Mouse (Mus musculus) bone marrow macrophage, adult 2 months (primary cell): ENCODE data around the gene Teddm1a. TPM values are rescaled to one million over a fixed set of nuclear protein-coding genes. Genes with fewer than 3 reads are reported as not detected.

Experiments
- H3K27ac ChIP-seq: 2 replicates; pipeline ENCODE4 v1.5.1; 2012; ENCODE audit warnings: low read depth, low read length; ENCODE audit not compliant: insufficient read depth
- H3K4me1 ChIP-seq: 2 replicates; pipeline ENCODE4 v1.6.1; 2012; ENCODE audit warnings: low read length; ENCODE audit not compliant: control insufficient read depth, insufficient read depth
- H3K4me3 ChIP-seq: 2 replicates; pipeline ENCODE4 v1.5.1; 2012; ENCODE audit warnings: mild to moderate bottlenecking, low read length, moderate library complexity; ENCODE audit not compliant: insufficient read depth
- CTCF ChIP-seq: IDR thresholded peaks from 2 replicates; pipeline ENCODE4 v1.5.1; 2012; ENCODE audit warnings: low read depth, mild to moderate bottlenecking, low read length, moderate library complexity
- POLR2A ChIP-seq: IDR thresholded peaks from 2 replicates; pipeline ENCODE4 v1.6.1; 2012; ENCODE audit warnings: mild to moderate bottlenecking, low read depth, low read length, borderline replicate concordance
- polyA plus RNA-seq: library from polyadenylated mRNA; stranded (reverse); fragments of >200 nt; gene quantifications from 2 replicates; pipeline ENCODE4 v1.2.4, GENCODE M21; 2012; ENCODE audit not compliant: missing spikeins, insufficient read depth, insufficient read length

The Teddm1a gene
- polyA plus RNA-seq, 1 experiment: not detected

DNA sequence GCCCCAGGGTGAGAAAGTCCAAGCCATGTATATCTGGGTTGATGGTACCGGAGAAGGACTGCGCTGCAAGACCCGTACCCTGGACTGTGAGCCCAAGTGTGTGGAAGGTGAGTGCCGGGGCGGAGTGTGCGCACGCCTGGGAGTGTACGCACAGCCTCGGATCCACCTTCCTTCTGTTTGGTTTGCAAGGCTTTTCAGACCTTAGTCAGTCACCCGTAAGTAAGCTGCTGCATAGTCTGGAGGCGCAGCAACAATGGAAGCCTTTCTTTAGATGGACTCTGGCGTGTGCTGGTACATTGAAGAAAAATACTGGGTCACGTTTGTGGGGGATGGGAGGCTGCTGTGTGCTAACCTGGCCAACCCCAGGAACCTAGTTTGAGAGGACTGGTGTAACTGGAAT lies 11.5 kb downstream of the Teddm1a start:
- H3K27ac ChIP-seq: no peak overlapping the region
- no peak for TF ChIP-seq POLR2A
- no peak for TF ChIP-seq CTCF
- H3K4me1 ChIP-seq: peaks cover 9% of the 10 kb centered on the region
- no peak overlapping the region for H3K4me3 ChIP-seq

- no peak overlapping the region for H3K4me3 ChIP-seq
- H3K27ac ChIP-seq: no peak overlapping the region
- TF ChIP-seq CTCF (no peak), POLR2A (no peak)
- H3K4me1 ChIP-seq: peaks cover 4% of the 10 kb centered on the region
Observed at GRCm38 (mm10) chr1:153904236-153904635, 12.7 kb downstream of the Teddm1a start.

GRCm38 (mm10) chr1:153905884-153906283 lies 14.3 kb downstream of the Teddm1a start:
- Histone ChIP-seq H3K4me1 (peaks cover 17% of the 10 kb centered on the region), H3K4me3 (no peak overlapping the region), H3K27ac (no peak overlapping the region)
- TF ChIP-seq CTCF (no peak), POLR2A (no peak)

DNA sequence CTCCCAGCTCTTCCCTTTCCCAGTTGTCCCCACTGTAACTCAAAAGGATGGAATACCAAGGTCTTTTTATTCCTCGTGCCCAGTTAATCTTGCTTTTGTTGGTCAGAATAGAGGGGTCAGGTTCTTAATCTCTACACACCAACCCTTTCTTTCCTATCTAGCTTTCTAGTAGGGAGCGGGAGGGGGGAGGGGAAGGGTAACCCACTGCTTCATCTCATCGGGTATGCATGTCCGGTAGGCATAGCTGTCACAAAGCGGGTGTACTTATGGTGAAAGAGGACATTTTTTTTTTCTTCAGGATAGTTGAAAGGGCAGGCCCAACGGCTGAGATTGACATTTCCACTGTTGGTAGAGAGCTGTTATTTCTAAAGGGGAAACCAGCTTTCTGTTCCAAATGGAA lies 16.7 kb downstream of the Teddm1a start:
- peaks cover 17% of the 10 kb centered on the region for H3K4me1 ChIP-seq
- H3K27ac ChIP-seq: no peak overlapping the region
- H3K4me3 ChIP-seq: no peak overlapping the region
- TF ChIP-seq CTCF (no peak), POLR2A (no peak)

GRCm38 (mm10) chr1:153908741-153909140 lies 17.2 kb downstream of the Teddm1a start:
- no peak for TF ChIP-seq POLR2A
- TF ChIP-seq CTCF: no peak
- H3K4me3 ChIP-seq: no peak overlapping the region
- H3K27ac ChIP-seq: no peak overlapping the region
- H3K4me1 ChIP-seq: peaks cover 20% of the 10 kb centered on the region

DNA sequence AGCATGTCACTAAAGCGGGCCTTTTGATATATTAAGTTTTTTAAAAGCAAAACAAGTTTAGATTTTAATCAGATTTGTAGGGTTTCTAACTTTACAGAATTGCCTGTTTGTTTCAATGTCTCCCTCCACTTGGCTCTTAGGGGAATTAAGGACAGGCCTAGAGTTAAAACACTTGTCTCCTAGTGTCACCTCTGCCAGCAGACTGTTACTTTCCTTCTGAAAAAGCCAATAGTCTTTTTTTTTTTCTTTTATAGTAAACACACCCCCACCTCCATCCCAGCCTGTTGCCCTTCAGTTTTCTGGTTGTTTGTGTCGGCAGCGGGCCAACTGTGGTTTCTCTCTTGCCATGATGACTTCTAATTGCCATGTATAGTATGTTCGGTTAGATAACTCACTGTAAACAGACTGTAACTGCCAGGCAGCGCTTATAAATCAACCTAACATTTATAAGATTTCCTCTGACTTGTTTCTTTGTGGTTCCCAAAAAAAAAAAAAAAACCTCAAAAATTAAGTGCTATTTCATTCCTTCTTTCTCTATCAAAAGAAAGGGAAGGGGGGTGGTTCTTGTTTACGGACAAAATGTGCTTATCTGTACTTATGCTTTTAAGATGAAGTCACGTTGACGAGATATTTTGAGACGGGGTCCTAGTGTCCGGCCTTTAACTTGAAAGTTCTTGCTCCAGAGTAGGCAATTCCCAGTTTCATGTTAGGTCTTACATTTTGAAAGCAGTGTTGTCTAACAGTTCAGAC lies 17.8 kb downstream of the Teddm1a start:
- peak overlapping the region; percentile 54 for H3K27ac ChIP-seq
- no peak for TF ChIP-seq CTCF
- TF ChIP-seq POLR2A: no peak
- H3K4me1 ChIP-seq: peaks cover 23% of the 10 kb centered on the region

GRCm38 (mm10) chr1:153909963-153910291 lies 18.4 kb downstream of the Teddm1a start:
- Histone ChIP-seq H3K27ac (peak overlapping the region; percentile 54), H3K4me1 (peaks cover 27% of the 10 kb centered on the region), H3K4me3 (no peak overlapping the region)
- TF ChIP-seq POLR2A: no peak
- TF ChIP-seq CTCF: no peak

More for the DNA sequence above, 17.8 kb downstream of the Teddm1a start:
- H3K4me3 ChIP-seq: no peak overlapping the region

DNA sequence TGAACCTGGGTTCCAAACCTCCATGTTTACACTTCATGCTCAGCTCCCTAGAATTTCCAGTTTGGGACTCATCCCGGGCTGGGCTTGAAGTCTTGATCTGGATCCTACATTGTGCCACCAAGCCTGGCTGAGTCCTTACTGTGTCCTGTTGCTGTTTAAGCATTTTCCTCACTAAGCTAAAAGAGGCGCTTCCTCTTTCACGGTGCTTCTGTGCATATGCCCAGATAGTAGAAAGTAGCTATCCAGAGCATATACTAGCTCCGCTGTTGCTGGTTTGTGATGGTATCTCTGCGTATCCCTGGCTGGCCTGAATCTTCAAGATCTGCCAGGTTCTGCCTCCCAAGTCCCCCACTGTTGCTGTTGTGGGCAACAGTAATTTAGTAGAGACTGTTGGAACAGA lies 18.9 kb downstream of the Teddm1a start:
- TF ChIP-seq POLR2A (no peak), CTCF (no peak)
- no peak overlapping the region for H3K4me3 ChIP-seq
- H3K27ac ChIP-seq: peak overlapping the region; percentile 66
- peaks cover 27% of the 10 kb centered on the region for H3K4me1 ChIP-seq

DNA sequence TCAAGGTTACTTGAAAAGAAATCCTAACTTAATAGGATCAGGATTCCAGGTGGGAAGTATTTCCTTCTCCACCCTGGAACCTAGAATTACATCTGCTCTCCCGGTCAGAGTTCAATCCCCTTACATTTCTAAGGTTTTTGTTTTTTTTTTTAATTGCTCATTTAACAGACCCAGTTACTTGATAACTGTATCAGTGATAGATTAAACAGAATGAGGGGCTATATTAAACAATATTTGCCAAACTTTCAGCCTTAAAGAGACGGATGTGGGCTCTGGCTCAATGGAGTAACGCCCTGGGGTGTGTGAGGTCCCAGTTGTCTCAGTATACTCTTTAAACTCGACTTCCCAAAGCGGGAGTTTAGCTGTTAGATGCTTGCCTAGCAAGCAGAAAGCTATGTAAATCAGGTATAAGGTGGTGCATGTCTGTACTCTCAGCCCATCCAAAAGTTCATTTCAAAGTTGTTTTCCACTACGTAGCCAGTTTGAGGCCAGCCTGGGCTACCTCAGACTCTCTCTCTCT lies 19.8 kb downstream of the Teddm1a start:
- Histone ChIP-seq H3K27ac (no peak overlapping the region), H3K4me1 (peaks cover 27% of the 10 kb centered on the region), H3K4me3 (no peak overlapping the region)
- TF ChIP-seq POLR2A (no peak), CTCF (no peak)

GRCm38 (mm10) chr1:153913869-153914268 lies 22.3 kb downstream of the Teddm1a start:
- Histone ChIP-seq H3K27ac (peak overlapping the region; percentile 83), H3K4me1 (peaks cover 33% of the 10 kb centered on the region), H3K4me3 (no peak overlapping the region)
- no peak for TF ChIP-seq CTCF
- TF ChIP-seq POLR2A: no peak
